Mouse (Mus musculus): ENCODE data around the gene Sh2d6. TPM values are rescaled to one million over a fixed set of nuclear protein-coding genes. Genes with fewer than 3 reads are reported as not detected.
"Not testable (repeated sequence)": the region's sequence is repeated elsewhere in the genome, so short reads cannot be mapped to it uniquely, and the experiment has no call there.

The Sh2d6 gene
- polyA plus RNA-seq, 1 experiment, result 6.5 TPM

DNA sequence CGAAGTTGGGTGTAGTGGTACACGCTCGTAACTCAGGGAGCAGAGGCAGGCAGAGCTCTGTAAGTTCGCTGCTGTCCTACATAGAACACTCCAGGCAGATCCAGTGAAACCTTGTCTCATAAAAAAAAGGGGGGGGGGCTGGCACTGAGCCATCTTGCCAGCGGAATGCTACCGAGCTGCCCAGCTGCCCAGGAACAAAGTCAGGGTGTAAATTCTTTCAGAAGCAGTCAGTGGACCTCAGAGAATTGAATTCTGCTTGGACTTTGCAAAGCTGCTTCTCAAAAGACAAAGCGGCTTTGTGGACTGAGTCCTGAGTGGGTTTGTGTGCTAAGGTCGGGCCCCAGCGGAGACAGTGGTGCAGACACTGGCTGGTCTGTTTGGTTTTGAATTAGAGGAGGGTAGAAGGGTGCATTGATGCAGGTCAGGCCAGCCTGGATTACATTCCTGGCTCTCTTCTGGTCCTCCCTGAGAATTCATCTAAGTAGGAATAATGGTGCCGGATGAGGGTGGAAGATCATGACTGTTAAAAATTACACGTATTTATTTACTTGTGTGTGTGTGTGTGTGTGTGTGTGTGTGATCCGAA is 21.9 kb upstream of the Sh2d6 start:
- Histone ChIP-seq H3K27me3 (ENCODE audit: control insufficient read depth, insufficient read depth, low read length) (no peaks in the 10 kb centered on the region), H3K4me1 (replicated peaks; ENCODE audit: control insufficient read depth, insufficient read depth, low read length) (peaks cover 22% of the 10 kb centered on the region), H3K4me3 (ENCODE audit: control insufficient read depth, insufficient read depth, low read length) (no peak overlapping the region), H3K36me3 (ENCODE audit: control insufficient read depth, insufficient read depth, low read length) (no peaks in the 10 kb centered on the region), H3K27ac (ENCODE audit: control insufficient read depth, insufficient read depth, low read length) (no peak overlapping the region)
- no peak for DNase-seq
- TF ChIP-seq CTCF (IDR thresholded peaks at IDR 0.05; ENCODE audit: borderline replicate concordance, control insufficient read depth, extremely low read depth, insufficient read depth, low read length, poor library complexity) (no peak), POLR2A (IDR thresholded peaks at IDR 0.05; ENCODE audit: control insufficient read depth, extremely low read depth, insufficient read depth, low read length, poor library complexity) (no peak)
- 89% methylated on average over 12 of the region's 12 CpGs for WGBS

- peak overlapping the region; percentile 33 for H3K27ac ChIP-seq (ENCODE audit: control insufficient read depth, insufficient read depth, low read length)
- TF ChIP-seq POLR2A (IDR thresholded peaks at IDR 0.05; ENCODE audit: control insufficient read depth, extremely low read depth, insufficient read depth, low read length, poor library complexity), result peak; percentile 82; the same call in 1 of the 2 replicates
- TF ChIP-seq CTCF (IDR thresholded peaks at IDR 0.05; ENCODE audit: borderline replicate concordance, control insufficient read depth, extremely low read depth, insufficient read depth, low read length, poor library complexity), result no peak
- peaks cover 15% of the 10 kb centered on the region for H3K4me1 ChIP-seq (replicated peaks; ENCODE audit: control insufficient read depth, insufficient read depth, low read length)
- peak overlapping the region; percentile 39 for H3K4me3 ChIP-seq (ENCODE audit: control insufficient read depth, insufficient read depth, low read length)
- 2% methylated on average over 16 of the region's 16 CpGs for whole genome bisulfite sequencing
- peak; percentile 88 for DNase-seq
- no peaks in the 10 kb centered on the region for H3K27me3 ChIP-seq (ENCODE audit: control insufficient read depth, insufficient read depth, low read length)
- H3K36me3 ChIP-seq (ENCODE audit: control insufficient read depth, insufficient read depth, low read length), result no peaks in the 10 kb centered on the region
Measured at GRCm38 (mm10) chr6:72538562-72539031, 17.1 kb upstream of the Sh2d6 start.

GRCm38 (mm10) chr6:72537998-72538500 is 16.5 kb upstream of the Sh2d6 start:
- H3K36me3 ChIP-seq (ENCODE audit: control insufficient read depth, insufficient read depth, low read length), result no peaks in the 10 kb centered on the region
- peak overlapping the region; percentile 39 for H3K4me3 ChIP-seq (ENCODE audit: control insufficient read depth, insufficient read depth, low read length)
- DNase-seq, result no peak
- no peak for TF ChIP-seq POLR2A (IDR thresholded peaks at IDR 0.05; ENCODE audit: control insufficient read depth, extremely low read depth, insufficient read depth, low read length, poor library complexity)
- TF ChIP-seq CTCF (IDR thresholded peaks at IDR 0.05; ENCODE audit: borderline replicate concordance, control insufficient read depth, extremely low read depth, insufficient read depth, low read length, poor library complexity), result no peak
- H3K27me3 ChIP-seq (ENCODE audit: control insufficient read depth, insufficient read depth, low read length), result no peaks in the 10 kb centered on the region
- H3K4me1 ChIP-seq (replicated peaks; ENCODE audit: control insufficient read depth, insufficient read depth, low read length), result peaks cover 13% of the 10 kb centered on the region
- H3K27ac ChIP-seq (ENCODE audit: control insufficient read depth, insufficient read depth, low read length), result peak overlapping the region; percentile 33
- 65% methylated on average over 10 of the region's 10 CpGs for WGBS

DNA sequence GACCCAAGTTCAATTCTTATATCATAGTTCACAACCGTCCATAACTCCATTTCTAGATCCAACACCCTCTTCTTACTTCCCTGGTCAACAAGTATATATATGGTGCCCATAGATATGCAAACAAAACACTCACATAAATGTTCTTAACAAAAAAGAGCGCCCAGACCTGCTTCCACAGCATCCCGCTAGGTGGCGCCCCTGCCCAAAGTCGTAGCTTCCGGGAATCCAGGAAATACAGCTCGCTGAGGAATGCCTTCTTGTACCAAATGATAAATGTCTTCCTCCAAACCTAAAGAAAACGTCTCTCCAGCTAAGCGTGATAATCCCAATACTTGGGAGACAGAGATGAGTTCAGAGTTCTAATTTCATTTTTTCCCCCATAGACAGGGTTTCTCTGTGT is 13.7 kb upstream of the Sh2d6 start:
- peak; percentile 87 for DNase-seq
- WGBS, result 2% methylated on average over 9 of the region's 9 CpGs

DNA sequence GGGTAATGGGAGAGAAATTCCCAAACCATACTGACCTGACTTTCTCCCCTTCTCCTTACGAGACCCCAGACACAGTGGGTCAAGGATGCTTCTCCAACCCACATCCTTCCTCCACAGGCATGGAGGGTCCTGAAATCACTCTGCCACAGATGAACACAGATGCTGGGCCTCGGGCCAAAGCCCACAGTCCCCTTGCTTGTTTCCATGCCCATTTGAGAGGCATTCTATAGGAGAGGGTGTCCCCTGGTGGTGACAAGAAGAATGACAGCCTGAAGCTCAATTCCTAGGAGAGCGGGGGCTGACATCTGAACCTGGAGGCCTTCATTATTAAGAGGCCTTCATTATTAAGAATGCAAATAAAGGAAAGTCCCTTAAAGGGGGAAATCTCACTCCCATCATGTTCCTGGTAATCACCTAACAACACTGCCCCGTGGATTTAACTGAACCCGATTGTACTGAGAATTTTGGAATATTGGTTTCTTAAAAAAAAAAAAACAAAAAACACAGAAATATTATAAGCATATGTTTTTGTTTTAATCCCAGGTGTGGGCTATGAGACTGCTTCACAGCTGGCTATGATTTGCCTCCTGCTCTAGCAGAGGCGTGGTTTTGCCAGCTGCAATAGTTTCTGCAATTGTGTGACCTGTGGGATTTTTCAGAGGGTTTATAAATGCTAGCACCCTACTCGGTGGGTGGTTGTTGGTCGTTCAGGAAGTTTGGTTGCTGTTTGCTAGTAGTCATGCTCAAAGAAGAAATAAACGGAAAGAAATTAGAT is 12.7 kb upstream of the Sh2d6 start:
- peak; percentile 52 for DNase-seq
- 33% methylated on average over 9 of the region's 9 CpGs for WGBS
- peaks cover 13% of the 10 kb centered on the region for H3K4me1 ChIP-seq (replicated peaks; ENCODE audit: control insufficient read depth, insufficient read depth, low read length)
- no peaks in the 10 kb centered on the region for H3K27me3 ChIP-seq (ENCODE audit: control insufficient read depth, insufficient read depth, low read length)
- H3K27ac ChIP-seq (ENCODE audit: control insufficient read depth, insufficient read depth, low read length), result no peak overlapping the region
- TF ChIP-seq POLR2A (IDR thresholded peaks at IDR 0.05; ENCODE audit: control insufficient read depth, extremely low read depth, insufficient read depth, low read length, poor library complexity) (no peak), CTCF (IDR thresholded peaks at IDR 0.05; ENCODE audit: borderline replicate concordance, control insufficient read depth, extremely low read depth, insufficient read depth, low read length, poor library complexity) (peak; percentile 64; the same call in 1 of the 2 replicates)
- no peaks in the 10 kb centered on the region for H3K36me3 ChIP-seq (ENCODE audit: control insufficient read depth, insufficient read depth, low read length)
- no peak overlapping the region for H3K4me3 ChIP-seq (ENCODE audit: control insufficient read depth, insufficient read depth, low read length)

More for the DNA sequence above, 13.7 kb upstream of the Sh2d6 start:
- TF ChIP-seq CTCF (IDR thresholded peaks at IDR 0.05; ENCODE audit: borderline replicate concordance, control insufficient read depth, extremely low read depth, insufficient read depth, low read length, poor library complexity) (peak; percentile 90; the same call in 1 of the 2 replicates), POLR2A (IDR thresholded peaks at IDR 0.05; ENCODE audit: control insufficient read depth, extremely low read depth, insufficient read depth, low read length, poor library complexity) (no peak)
- no peaks in the 10 kb centered on the region for H3K27me3 ChIP-seq (ENCODE audit: control insufficient read depth, insufficient read depth, low read length)
- H3K27ac ChIP-seq (ENCODE audit: control insufficient read depth, insufficient read depth, low read length), result no peak overlapping the region
- H3K4me1 ChIP-seq (replicated peaks; ENCODE audit: control insufficient read depth, insufficient read depth, low read length), result peaks cover 13% of the 10 kb centered on the region
- no peak overlapping the region for H3K4me3 ChIP-seq (ENCODE audit: control insufficient read depth, insufficient read depth, low read length)
- no peaks in the 10 kb centered on the region for H3K36me3 ChIP-seq (ENCODE audit: control insufficient read depth, insufficient read depth, low read length)

GRCm38 (mm10) chr6:72533555-72533954 is 12.0 kb upstream of the Sh2d6 start:
- H3K36me3 ChIP-seq (ENCODE audit: control insufficient read depth, insufficient read depth, low read length); H3K4me3 ChIP-seq (ENCODE audit: control insufficient read depth, insufficient read depth, low read length); DNase-seq; H3K27me3 ChIP-seq (ENCODE audit: control insufficient read depth, insufficient read depth, low read length); H3K27ac ChIP-seq (ENCODE audit: control insufficient read depth, insufficient read depth, low read length); H3K4me1 ChIP-seq (replicated peaks; ENCODE audit: control insufficient read depth, insufficient read depth, low read length): not testable (repeated sequence)
- WGBS, result 80% methylated on average over 1 of the region's 1 CpGs

Measured in thymus, adult 2 months (tissue).